Mouse (Mus musculus) 416B (cell line): ENCODE measurements at regions not wholly inside any gene's neighbourhood (a gene's known extent, or its start where the extent isn't known, plus 50 kb on each side); places are given as distances from the start of the nearest gene placed in this dataset.
A peak's percentile ranks its signal among the peaks of the same experiment; 100 is the strongest.

Source experiments
- DNase-seq: peaks from one replicate; pipeline ENCODE4 v3.0.0; 2011; ENCODE audit warnings: low read depth

- no peak for DNase-seq
Observed at GRCm38 (mm10) chr2:78804931-78805330, 63.0 kb upstream of the Ube2e3 start.

- no peak for DNase-seq
Observed at GRCm38 (mm10) chr2:78803543-78803942, 64.4 kb upstream of the Ube2e3 start.

DNA sequence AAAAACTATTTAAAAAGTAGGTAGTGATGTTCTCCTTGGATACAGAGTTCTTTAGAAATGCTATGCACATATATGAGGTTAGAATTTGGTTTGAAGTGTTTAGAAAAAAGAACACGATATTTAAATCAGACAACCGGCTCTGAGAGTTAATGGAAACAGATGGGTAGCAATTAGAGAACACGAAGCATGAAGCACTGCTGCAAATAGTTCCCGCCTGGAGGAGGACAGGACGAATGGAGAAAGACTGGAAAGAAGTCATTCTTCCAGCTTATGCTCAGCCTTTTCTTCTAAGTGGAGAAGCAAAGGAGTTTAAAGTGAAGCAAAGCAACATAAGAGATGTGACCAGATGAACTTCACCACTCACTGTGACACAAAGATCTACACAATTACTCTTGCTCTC, 72.5 kb upstream of the Ube2e3 start:
- DNase-seq = no peak

DNA sequence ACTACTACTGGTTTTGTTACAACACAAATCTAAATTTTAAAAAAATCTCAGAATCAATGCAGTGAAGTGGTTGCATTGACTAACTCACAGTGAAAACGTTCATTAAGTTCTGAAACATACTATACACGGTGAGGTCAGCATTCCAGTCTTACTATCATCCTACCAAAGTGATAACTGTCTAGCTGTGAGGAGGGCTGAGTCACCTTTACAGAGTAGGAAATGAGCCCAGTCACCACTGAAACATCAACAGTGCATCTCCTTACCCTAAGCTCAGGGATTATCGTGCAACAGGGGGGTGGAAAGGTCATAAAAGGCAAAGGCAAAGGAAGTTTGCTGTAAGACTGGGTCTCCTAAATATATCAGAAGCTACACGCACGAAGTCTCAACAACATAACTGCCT, 73.2 kb upstream of the Ube2e3 start:
- DNase-seq = no peak

- no peak for DNase-seq
Observed at GRCm38 (mm10) chr2:78789124-78789523, 78.8 kb upstream of the Ube2e3 start.

GRCm38 (mm10) chr2:78788222-78788621, 79.7 kb upstream of the Ube2e3 start:
- DNase-seq = no peak

- no peak for DNase-seq
Observed at GRCm38 (mm10) chr2:78779949-78780348, 88.0 kb upstream of the Ube2e3 start.

GRCm38 (mm10) chr2:78777589-78777988, 90.3 kb upstream of the Ube2e3 start:
- no peak for DNase-seq

GRCm38 (mm10) chr2:78754362-78754761, 113.6 kb upstream of the Ube2e3 start:
- DNase-seq = no peak

DNA sequence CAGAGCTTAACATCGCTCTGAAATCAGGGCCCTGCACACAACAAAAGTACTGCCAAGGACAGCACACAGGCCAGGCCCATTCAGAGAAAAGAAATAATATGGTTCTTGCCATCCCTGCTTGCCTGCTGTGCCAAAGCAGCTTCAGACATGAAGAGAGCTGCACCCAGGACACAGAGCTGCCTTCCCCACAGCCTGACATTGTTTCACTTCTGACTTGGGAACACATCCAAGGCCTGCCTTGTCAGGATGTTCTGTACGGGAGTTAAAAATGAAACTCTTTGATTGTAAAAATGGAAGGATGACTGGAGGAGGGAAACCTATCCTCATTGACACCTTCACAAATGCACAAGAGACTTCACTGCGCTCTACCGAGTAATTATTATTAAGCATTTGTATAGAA, 114.0 kb upstream of the Ube2e3 start:
- DNase-seq = no peak

- DNase-seq = no peak
Observed at GRCm38 (mm10) chr2:78730161-78730560, 137.8 kb upstream of the Ube2e3 start.

GRCm38 (mm10) chr2:78726060-78726459, 141.9 kb upstream of the Ube2e3 start:
- no peak for DNase-seq

DNA sequence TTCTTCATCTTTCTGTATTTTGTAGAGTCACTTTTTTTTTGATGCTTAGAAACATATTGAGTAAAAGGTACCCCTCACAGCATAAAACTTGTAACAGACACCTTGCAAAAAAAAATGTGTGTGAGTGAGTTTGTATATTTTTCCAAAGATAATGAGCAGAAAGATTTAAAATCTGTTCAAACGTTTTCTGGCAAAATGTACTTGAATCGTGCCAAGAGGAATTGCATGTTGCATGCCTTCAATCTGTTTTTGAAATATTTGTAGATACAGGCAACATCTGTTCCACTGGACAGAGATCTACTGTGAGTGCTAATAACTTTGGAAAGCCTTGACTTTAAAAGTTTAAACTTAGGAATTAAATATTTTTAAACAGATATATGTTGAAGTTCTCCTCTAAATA, 143.5 kb upstream of the Ube2e3 start:
- no peak for DNase-seq

DNA sequence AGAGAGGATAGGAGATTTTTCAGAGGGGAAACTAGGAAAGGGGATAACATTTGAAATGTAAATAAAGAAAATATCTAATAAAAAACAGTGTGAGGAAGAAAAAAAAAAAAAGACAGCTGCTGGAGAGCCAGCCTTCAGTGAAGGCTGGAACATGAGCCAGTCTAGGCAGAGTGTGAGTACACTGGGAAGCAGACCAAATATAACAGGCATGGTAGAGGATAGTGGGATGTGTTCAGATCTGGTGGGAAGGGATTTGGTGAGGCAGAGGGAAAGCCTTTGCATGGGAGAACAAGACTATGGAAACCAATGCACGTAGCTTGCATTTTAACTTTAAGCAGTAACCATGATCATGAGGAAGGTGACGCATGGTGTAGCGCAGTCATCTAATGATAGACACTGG, 144.5 kb upstream of the Ube2e3 start:
- DNase-seq = no peak

GRCm38 (mm10) chr2:78722739-78723138, 145.2 kb upstream of the Ube2e3 start:
- DNase-seq = no peak

- no peak for DNase-seq
Observed at GRCm38 (mm10) chr2:78718550-78718949, 149.4 kb upstream of the Ube2e3 start.

DNA sequence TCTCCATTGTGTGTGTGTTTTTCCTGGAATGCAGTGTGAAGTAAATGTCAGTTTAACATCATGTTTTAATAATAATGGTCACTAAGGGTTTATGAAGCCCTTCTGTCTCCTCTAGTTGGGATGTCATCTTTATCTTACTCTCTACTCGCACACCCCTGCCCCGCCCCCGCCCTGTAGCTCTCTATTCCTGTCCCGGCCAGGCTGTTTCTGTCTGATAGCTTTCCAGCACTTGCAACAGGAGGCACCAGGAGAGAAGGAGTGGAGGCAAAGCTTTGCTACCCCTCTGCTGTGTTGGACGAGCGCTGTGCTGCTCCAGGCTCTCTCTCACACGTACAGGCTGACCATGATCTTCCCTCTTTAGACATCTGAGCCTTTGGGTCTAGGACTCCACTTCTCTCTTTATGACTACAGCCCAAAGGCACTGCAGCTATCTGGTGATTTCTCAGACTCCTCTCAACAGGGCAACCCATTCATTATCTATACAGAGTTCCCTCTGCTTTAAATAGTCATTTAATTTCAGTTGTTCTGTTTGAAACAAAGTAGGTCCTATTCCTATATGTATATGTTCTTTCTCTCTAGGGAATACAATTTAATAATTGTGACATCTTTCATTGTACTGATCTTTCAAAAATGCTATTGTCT, 151.6 kb upstream of the Ube2e3 start:
- no peak for DNase-seq

DNA sequence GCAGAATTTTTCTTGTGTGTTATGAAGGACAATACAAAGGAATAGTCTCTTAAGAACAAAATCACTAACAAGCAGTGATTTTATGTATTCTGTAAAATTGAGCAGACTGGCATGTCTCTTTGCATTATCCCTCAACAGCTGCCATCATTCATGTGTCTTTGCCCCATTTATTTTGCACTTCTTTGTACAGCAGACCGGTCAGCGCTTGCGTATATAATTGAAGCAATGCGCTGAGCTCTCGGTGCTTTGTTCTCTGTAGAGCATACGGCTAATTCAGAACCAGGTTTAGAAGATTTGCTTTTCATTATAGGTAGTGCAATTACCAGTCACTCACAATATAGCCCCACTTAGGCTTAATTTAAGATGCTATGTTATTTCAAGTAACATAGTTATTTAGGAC, 173.1 kb upstream of the Ube2e3 start:
- no peak for DNase-seq

DNA sequence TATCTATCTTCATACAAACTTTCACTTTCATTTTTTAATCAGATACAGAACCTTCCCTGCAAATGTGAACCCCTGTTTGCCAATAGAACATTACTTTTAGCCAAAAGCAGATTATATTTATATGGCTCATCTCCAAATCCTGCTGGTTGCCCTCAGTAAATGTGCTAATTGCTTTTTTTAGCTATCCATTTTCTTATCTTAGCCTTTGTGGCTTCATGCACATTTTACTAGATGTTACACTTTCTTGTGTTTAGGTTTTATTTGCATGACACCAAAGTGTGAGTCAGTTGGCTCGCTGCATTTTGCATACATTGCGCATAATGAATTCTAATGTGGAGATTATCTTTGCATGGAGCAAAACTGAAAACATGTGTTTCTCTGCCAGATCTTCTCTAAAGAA, 211.3 kb upstream of the Ube2e3 start:
- peak; percentile 5 for DNase-seq

DNA sequence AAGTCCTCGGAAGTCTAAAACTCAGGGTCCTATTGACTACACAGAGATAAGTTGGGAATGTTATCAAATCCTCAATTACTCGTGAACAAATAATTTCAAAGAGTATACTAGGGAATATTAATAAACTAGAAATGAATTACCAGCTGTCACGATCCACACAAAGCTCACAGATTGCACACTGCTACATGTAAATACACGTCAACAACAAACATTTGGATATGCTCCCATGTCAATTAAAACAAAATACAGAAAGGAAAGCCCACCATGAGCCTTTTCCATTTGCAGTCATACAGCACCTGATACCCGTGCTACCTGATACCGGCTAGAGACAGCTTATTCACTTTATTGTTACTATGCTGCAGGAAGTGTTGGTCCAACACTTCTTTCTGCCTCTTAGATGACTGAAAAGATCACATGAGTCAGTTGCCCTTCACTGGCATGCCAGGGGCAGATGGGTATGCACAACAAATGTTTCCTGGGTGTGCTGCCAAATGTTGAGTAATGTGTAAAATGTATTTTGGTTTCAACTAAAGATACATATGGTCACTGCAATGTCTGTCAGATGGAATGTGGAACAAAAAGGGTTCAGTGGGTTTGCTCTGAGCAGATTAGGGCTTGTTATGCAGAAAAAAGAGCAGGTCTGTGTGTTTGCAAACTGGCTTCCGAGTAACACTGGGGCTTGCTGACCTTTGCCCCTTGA, 212.6 kb upstream of the Ube2e3 start:
- no peak for DNase-seq

- DNase-seq = no peak
Observed at GRCm38 (mm10) chr2:78651549-78651948, 216.4 kb upstream of the Ube2e3 start.

DNA sequence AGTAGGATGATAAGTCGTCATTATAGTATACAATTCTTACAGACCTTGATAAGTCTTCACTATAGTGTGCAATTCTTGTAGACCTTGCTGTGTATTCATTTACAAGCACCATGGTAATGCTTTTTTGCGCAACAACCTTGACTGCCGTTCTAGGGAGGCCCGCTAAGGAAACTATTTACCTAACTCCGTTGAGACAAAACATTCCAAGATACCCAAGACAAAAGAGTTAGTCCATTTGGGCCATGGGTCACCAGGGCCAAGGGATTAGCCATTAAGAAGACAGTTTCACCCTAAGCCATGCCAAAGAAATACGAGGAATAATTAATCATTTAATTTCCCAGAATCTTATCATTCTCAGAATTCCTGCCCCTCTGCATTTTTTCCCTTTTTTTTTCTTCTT, 227.6 kb upstream of the Ube2e3 start:
- no peak for DNase-seq

DNA sequence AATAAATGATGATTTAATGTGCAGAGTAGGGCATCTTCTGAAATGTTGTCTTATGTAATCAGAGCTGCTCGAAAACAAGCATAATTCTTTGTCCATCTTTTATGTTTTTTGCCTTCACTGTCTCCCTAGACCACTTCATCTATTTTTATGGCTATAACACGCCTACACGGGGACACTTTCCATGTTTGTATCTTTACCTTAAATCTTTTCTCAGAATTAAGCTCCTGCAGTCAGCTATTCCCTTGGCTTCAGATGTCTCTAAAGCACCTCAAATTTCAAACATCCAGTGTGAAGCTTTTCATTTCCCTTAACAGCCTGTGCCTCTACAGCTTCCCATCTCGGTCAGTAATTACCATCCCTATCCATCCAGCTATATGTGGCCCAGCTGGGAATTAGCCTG, 242.7 kb upstream of the Ube2e3 start:
- no peak for DNase-seq

GRCm38 (mm10) chr2:78606388-78606787, 261.5 kb upstream of the Ube2e3 start:
- no peak for DNase-seq
